Mouse (Mus musculus) CH12.LX (cell line): ENCODE measurements around the gene Tdrd6. TPM values are rescaled to one million over a fixed set of nuclear protein-coding genes. Genes with fewer than 3 reads are reported as not detected.

Experiments
- DNase-seq: peaks from one replicate; pipeline ENCODE4 v3.0.0-alpha.2; 2013; ENCODE audit errors: extremely low read depth
- H3K27ac ChIP-seq: 2 replicates; pipeline ENCODE4 v1.5.1; 2012; ENCODE audit warnings: low read depth, mild to moderate bottlenecking, control low read depth, moderate library complexity; ENCODE audit not compliant: insufficient read depth
- H3K27me3 ChIP-seq: replicated peaks from 2 replicates; pipeline ENCODE3; 2012; ENCODE audit warnings: inconsistent platforms
- H3K36me3 ChIP-seq, 2 experiments: replicated peaks in 1 of 2; 2 replicates each; pipeline versions ENCODE3 to v1.6.1; 2012; ENCODE audit warnings: inconsistent platforms in 1 of 2, low read length in 1 of 2, mild to moderate bottlenecking in 1 of 2, mixed read lengths in 1 of 2, moderate library complexity in 1 of 2; ENCODE audit not compliant: control insufficient read depth in 1 of 2, insufficient read depth in 1 of 2
- H3K4me1 ChIP-seq, 2 experiments: 2 replicates each; pipeline ENCODE4 v1.6.1; 2012; ENCODE audit warnings: inconsistent platforms in 1 of 2, moderate library complexity in 1 of 2; ENCODE audit not compliant: insufficient read depth in 2 of 2, control insufficient read depth in 1 of 2
- H3K4me2 ChIP-seq: 2 replicates; pipeline ENCODE4 v1.6.1; 2012; ENCODE audit warnings: low read depth, mild to moderate bottlenecking, control low read depth; ENCODE audit not compliant: poor library complexity, insufficient read depth, severe bottlenecking
- H3K4me3 ChIP-seq, 3 experiments: fragments of 150-350 bp in 1 of 3; sonication (generic) in 1 of 3; replicated peaks in 1 of 3; 2 replicates each; pipeline versions ENCODE3 to v1.5.1; 2011 to 2012; ENCODE audit warnings: low read depth in 2 of 3, low read length in 2 of 3, mild to moderate bottlenecking in 2 of 3, moderate library complexity in 2 of 3, control low read depth in 1 of 3, improper control_type of control experiment in 1 of 3, inconsistent platforms in 1 of 3, mixed read lengths in 1 of 3; ENCODE audit not compliant: poor library complexity in 1 of 3
- H3K79me2 ChIP-seq: replicated peaks from 2 replicates; pipeline ENCODE4 v1.6.1; 2012; ENCODE audit warnings: mild to moderate bottlenecking, moderate library complexity; ENCODE audit not compliant: control insufficient read depth, poor library complexity, insufficient read depth, severe bottlenecking; ENCODE audit errors: extremely low read depth
- H3K9ac ChIP-seq: 2 replicates; pipeline ENCODE4 v1.6.1; 2012; ENCODE audit warnings: low read depth, mild to moderate bottlenecking, control low read depth, moderate library complexity; ENCODE audit not compliant: insufficient read depth
- H3K9me3 ChIP-seq: replicated peaks from 2 replicates; pipeline ENCODE3; 2012; ENCODE audit warnings: low read length, inconsistent platforms, mixed read lengths
- CHD2 ChIP-seq: IDR thresholded peaks from 2 replicates; pipeline ENCODE4 v1.6.1; 2011; ENCODE audit warnings: low read length, improper control_type of control experiment
- CTCF ChIP-seq, 2 experiments: IDR thresholded peaks in 1 of 2; conservative IDR thresholded peaks in 1 of 2; 2 replicates each; pipeline ENCODE4 v1.5.1; 2011 to 2012; ENCODE audit warnings: low read depth in 2 of 2, low read length in 2 of 2, improper control_type of control experiment in 1 of 2, inconsistent platforms in 1 of 2, mild to moderate bottlenecking in 1 of 2, moderate library complexity in 1 of 2
- ETS1 ChIP-seq: conservative IDR thresholded peaks from 2 replicates; pipeline ENCODE4 v1.6.1; 2012; ENCODE audit warnings: low read depth, mild to moderate bottlenecking, inconsistent platforms, low read length, improper control_type of control experiment, moderate library complexity
- GABPA ChIP-seq: IDR thresholded peaks from 2 replicates; pipeline ENCODE4 v1.6.1; 2012; ENCODE audit warnings: low read depth, low read length, improper control_type of control experiment, inconsistent platforms; ENCODE audit not compliant: insufficient replicate concordance
- JUND ChIP-seq: conservative IDR thresholded peaks from 2 replicates; pipeline ENCODE4 v1.6.1; 2011; ENCODE audit warnings: low read depth, low read length, improper control_type of control experiment
- MAX ChIP-seq: IDR thresholded peaks from 2 replicates; pipeline ENCODE4 v1.6.1; 2011; ENCODE audit warnings: low read length, improper control_type of control experiment
- MAZ ChIP-seq: IDR thresholded peaks from 2 replicates; pipeline ENCODE4 v1.6.1; 2012; ENCODE audit warnings: low read depth, mild to moderate bottlenecking, inconsistent platforms, low read length, improper control_type of control experiment, moderate library complexity
- MXI1 ChIP-seq: IDR thresholded peaks from 2 replicates; pipeline ENCODE4 v1.6.1; 2011; ENCODE audit warnings: mild to moderate bottlenecking, low read depth, low read length, improper control_type of control experiment
- MYC ChIP-seq: IDR thresholded peaks from 2 replicates; pipeline ENCODE4 v1.6.1; 2011; ENCODE audit warnings: low read depth, mild to moderate bottlenecking, improper control_type of control experiment, low read length
- NELFE ChIP-seq: IDR thresholded peaks from 2 replicates; pipeline ENCODE4 v1.6.1; 2011; ENCODE audit warnings: low read depth, low read length, improper control_type of control experiment
- PAX5 ChIP-seq: IDR thresholded peaks from 2 replicates; pipeline ENCODE4 v1.6.1; 2012; ENCODE audit warnings: low read length, inconsistent platforms, mixed read lengths
- POLR2A ChIP-seq: IDR thresholded peaks from 2 replicates; pipeline ENCODE4 v1.6.1; 2011; ENCODE audit warnings: low read depth, mild to moderate bottlenecking, improper control_type of control experiment, low read length
- SIN3A ChIP-seq: IDR thresholded peaks from 2 replicates; pipeline ENCODE4 v1.6.1; 2012; ENCODE audit warnings: low read length, improper control_type of control experiment, inconsistent platforms
- USF2 ChIP-seq: conservative IDR thresholded peaks from 2 replicates; pipeline ENCODE4 v1.6.1; 2011; ENCODE audit warnings: low read depth, low read length, improper control_type of control experiment
- ZNF384 ChIP-seq: IDR thresholded peaks from 2 replicates; pipeline ENCODE4 v1.6.1; 2012; ENCODE audit warnings: low read depth, low read length, improper control_type of control experiment, inconsistent platforms
- dilution Hi-C: fragments of 300-500 bp; cut with MboI; formaldehyde crosslinking; loops from 2 replicates; pipeline ENCODE4 v1.14.3; 2020; ENCODE audit warnings: low sequenced_read_pairs; ENCODE audit not compliant: extremely low pct_unique_long_range_greater_than_20kb, extremely low pct_ligation_motif_present
- in situ Hi-C: fragments of 300-500 bp; cut with MboI; formaldehyde crosslinking; loops from 3 replicates; pipeline ENCODE4 v1.14.3; 2019; ENCODE audit warnings: low sequenced_read_pairs, low pct_ligation_motif_present, low pct_unique_long_range_greater_than_20kb, mixed read lengths
- polyA plus RNA-seq: library from polyadenylated mRNA; unstranded; fragments of >175 nt; gene quantifications from 2 replicates; pipeline ENCODE4 v1.2.1, GENCODE M21; 2012; ENCODE audit warnings: low read depth; ENCODE audit not compliant: insufficient read length
- total RNA-seq, 2 experiments: library from RNA; depleted of rRNA; stranded (reverse); fragments of 300-350 nt in 1 of 2; fragments of >200 nt in 1 of 2; gene quantifications; 2 replicates each; pipeline ENCODE4 v1.2.3; 2012 to 2014

Gene Tdrd6
- total and polyA plus RNA-seq, 3 experiments, result not detected

- Histone ChIP-seq H3K27ac (no peak overlapping the region), H3K79me2 (no peaks in the 10 kb centered on the region), H3K9ac (no peak overlapping the region), H3K4me2 (no peak overlapping the region), H3K9me3 (peaks cover 41% of the 10 kb centered on the region), H3K4me3 (no peak overlapping the region), H3K4me1 (no peaks in the 10 kb centered on the region), H3K27me3 (no peaks in the 10 kb centered on the region), H3K36me3 (no peaks in the 10 kb centered on the region)
- TF ChIP-seq MXI1, result no peak
- TF ChIP-seq CTCF (conservative IDR thresholded peaks at IDR 0.05 in 1 of 2, IDR thresholded peaks at IDR 0.05 in 1 of 2; ENCODE audit: low read depth in 2 of 2, low read length in 2 of 2), result no peak
- dilution Hi-C loops, result no loop called here
- in situ Hi-C loops, result no loop called here
- no peak for DNase-seq
Observed at GRCm38 (mm10) chr17:43584771-43585170, 45.3 kb downstream of the Tdrd6 start.

- TF ChIP-seq JUND, result no peak
- no peak for TF ChIP-seq CHD2
- TF ChIP-seq MAZ, result no peak
- TF ChIP-seq ZNF384, result no peak
- no peak for TF ChIP-seq GABPA
- no peak for TF ChIP-seq NELFE
- no peak for TF ChIP-seq MYC
- TF ChIP-seq USF2, result no peak
- no peak for TF ChIP-seq PAX5
- no peak for TF ChIP-seq ETS1
- Histone ChIP-seq H3K27ac (no peak overlapping the region), H3K4me1 (no peaks in the 10 kb centered on the region), H3K27me3 (no peaks in the 10 kb centered on the region), H3K9ac (no peak overlapping the region), H3K36me3 (no peaks in the 10 kb centered on the region), H3K4me2 (no peak overlapping the region), H3K4me3 (no peak overlapping the region), H3K79me2 (no peaks in the 10 kb centered on the region), H3K9me3 (peaks cover 37% of the 10 kb centered on the region)
- DNase-seq, result no peak
- dilution Hi-C loops (no loop called here), in situ Hi-C loops (no loop called here)
Observed at GRCm38 (mm10) chr17:43581012-43581467, 49.1 kb downstream of the Tdrd6 start.

GRCm38 (mm10) chr17:43580456-43580855, 49.6 kb downstream of the Tdrd6 start:
- Histone ChIP-seq H3K4me1 (no peaks in the 10 kb centered on the region), H3K9me3 (peaks cover 39% of the 10 kb centered on the region), H3K9ac (no peak overlapping the region), H3K36me3 (no peaks in the 10 kb centered on the region), H3K27me3 (no peaks in the 10 kb centered on the region), H3K4me3 (no peak overlapping the region), H3K79me2 (no peaks in the 10 kb centered on the region), H3K27ac (no peak overlapping the region), H3K4me2 (no peak overlapping the region)
- in situ Hi-C loops (no loop called here), dilution Hi-C loops (no loop called here)
- TF ChIP-seq MAX, result no peak
- TF ChIP-seq GABPA, result no peak
- TF ChIP-seq SIN3A, result no peak
- TF ChIP-seq CHD2, result no peak
- no peak for TF ChIP-seq CTCF (conservative IDR thresholded peaks at IDR 0.05 in 1 of 2, IDR thresholded peaks at IDR 0.05 in 1 of 2; ENCODE audit: low read depth in 2 of 2, low read length in 2 of 2)
- TF ChIP-seq MYC, result no peak
- TF ChIP-seq POLR2A, result no peak
- no peak for DNase-seq
